Mouse (Mus musculus) CH12.LX (cell line): ENCODE measurements at regions not wholly inside any gene's neighbourhood (a gene's known extent, or its start where the extent isn't known, plus 50 kb on each side); places are given as distances from the start of the nearest gene placed in this dataset.

Source experiments
- DNase-seq: peaks from one replicate; pipeline ENCODE4 v3.0.0-alpha.2; 2013; ENCODE audit errors: extremely low read depth
- H3K27ac ChIP-seq: 2 replicates; pipeline ENCODE4 v1.5.1; 2012; ENCODE audit warnings: low read depth, mild to moderate bottlenecking, control low read depth, moderate library complexity; ENCODE audit not compliant: insufficient read depth
- H3K27me3 ChIP-seq: replicated peaks from 2 replicates; pipeline ENCODE3; 2012; ENCODE audit warnings: inconsistent platforms
- H3K36me3 ChIP-seq, 2 experiments: replicated peaks in 1 of 2; 2 replicates each; pipeline versions ENCODE3 to v1.6.1; 2012; ENCODE audit warnings: inconsistent platforms in 1 of 2, low read length in 1 of 2, mild to moderate bottlenecking in 1 of 2, mixed read lengths in 1 of 2, moderate library complexity in 1 of 2; ENCODE audit not compliant: control insufficient read depth in 1 of 2, insufficient read depth in 1 of 2
- H3K4me1 ChIP-seq, 2 experiments: 2 replicates each; pipeline ENCODE4 v1.6.1; 2012; ENCODE audit warnings: inconsistent platforms in 1 of 2, moderate library complexity in 1 of 2; ENCODE audit not compliant: insufficient read depth in 2 of 2, control insufficient read depth in 1 of 2
- H3K4me2 ChIP-seq: 2 replicates; pipeline ENCODE4 v1.6.1; 2012; ENCODE audit warnings: low read depth, mild to moderate bottlenecking, control low read depth; ENCODE audit not compliant: poor library complexity, insufficient read depth, severe bottlenecking
- H3K4me3 ChIP-seq, 3 experiments: fragments of 150-350 bp in 1 of 3; sonication (generic) in 1 of 3; replicated peaks in 1 of 3; 2 replicates each; pipeline versions ENCODE3 to v1.5.1; 2011 to 2012; ENCODE audit warnings: low read depth in 2 of 3, low read length in 2 of 3, mild to moderate bottlenecking in 2 of 3, moderate library complexity in 2 of 3, control low read depth in 1 of 3, improper control_type of control experiment in 1 of 3, inconsistent platforms in 1 of 3, mixed read lengths in 1 of 3; ENCODE audit not compliant: poor library complexity in 1 of 3
- H3K79me2 ChIP-seq: replicated peaks from 2 replicates; pipeline ENCODE4 v1.6.1; 2012; ENCODE audit warnings: mild to moderate bottlenecking, moderate library complexity; ENCODE audit not compliant: control insufficient read depth, poor library complexity, insufficient read depth, severe bottlenecking; ENCODE audit errors: extremely low read depth
- H3K9ac ChIP-seq: 2 replicates; pipeline ENCODE4 v1.6.1; 2012; ENCODE audit warnings: low read depth, mild to moderate bottlenecking, control low read depth, moderate library complexity; ENCODE audit not compliant: insufficient read depth
- H3K9me3 ChIP-seq: replicated peaks from 2 replicates; pipeline ENCODE3; 2012; ENCODE audit warnings: low read length, inconsistent platforms, mixed read lengths
- BHLHE40 ChIP-seq: IDR thresholded peaks from 2 replicates; pipeline ENCODE4 v1.6.1; 2011; ENCODE audit warnings: mild to moderate bottlenecking, low read depth, low read length, improper control_type of control experiment
- CHD1 ChIP-seq: IDR thresholded peaks from 2 replicates; pipeline ENCODE4 v1.6.1; 2012; ENCODE audit warnings: low read depth, low read length, improper control_type of control experiment, inconsistent platforms
- CHD2 ChIP-seq: IDR thresholded peaks from 2 replicates; pipeline ENCODE4 v1.6.1; 2011; ENCODE audit warnings: low read length, improper control_type of control experiment
- E2F4 ChIP-seq: IDR thresholded peaks from 2 replicates; pipeline ENCODE4 v1.6.1; 2011; ENCODE audit warnings: low read depth, low read length, improper control_type of control experiment; ENCODE audit not compliant: insufficient replicate concordance
- EP300 ChIP-seq: IDR thresholded peaks from 2 replicates; pipeline ENCODE4 v1.6.1; 2011; ENCODE audit warnings: low read length, improper control_type of control experiment
- GABPA ChIP-seq: IDR thresholded peaks from 2 replicates; pipeline ENCODE4 v1.6.1; 2012; ENCODE audit warnings: low read depth, low read length, improper control_type of control experiment, inconsistent platforms; ENCODE audit not compliant: insufficient replicate concordance
- JUN ChIP-seq: IDR thresholded peaks from 2 replicates; pipeline ENCODE4 v1.6.1; 2011; ENCODE audit warnings: low read depth, mild to moderate bottlenecking, low read length, improper control_type of control experiment, moderate library complexity; ENCODE audit not compliant: insufficient read depth
- JUND ChIP-seq: conservative IDR thresholded peaks from 2 replicates; pipeline ENCODE4 v1.6.1; 2011; ENCODE audit warnings: low read depth, low read length, improper control_type of control experiment
- KAT2A ChIP-seq: IDR thresholded peaks from 2 replicates; pipeline ENCODE4 v1.6.1; 2012; ENCODE audit warnings: low read length, improper control_type of control experiment, inconsistent platforms; ENCODE audit not compliant: insufficient replicate concordance
- MAFK ChIP-seq: IDR thresholded peaks from 2 replicates; pipeline ENCODE4 v1.6.1; 2011; ENCODE audit warnings: low read length, improper control_type of control experiment; ENCODE audit not compliant: insufficient replicate concordance
- MAZ ChIP-seq: IDR thresholded peaks from 2 replicates; pipeline ENCODE4 v1.6.1; 2012; ENCODE audit warnings: low read depth, mild to moderate bottlenecking, inconsistent platforms, low read length, improper control_type of control experiment, moderate library complexity
- MEF2A ChIP-seq: IDR thresholded peaks from 2 replicates; pipeline ENCODE4 v1.6.1; 2014; ENCODE audit warnings: low read depth, mild to moderate bottlenecking, inconsistent platforms, low read length, improper control_type of control experiment, borderline replicate concordance
- NELFE ChIP-seq: IDR thresholded peaks from 2 replicates; pipeline ENCODE4 v1.6.1; 2011; ENCODE audit warnings: low read depth, low read length, improper control_type of control experiment
- PAX5 ChIP-seq: IDR thresholded peaks from 2 replicates; pipeline ENCODE4 v1.6.1; 2012; ENCODE audit warnings: low read length, inconsistent platforms, mixed read lengths
- POLR2A ChIP-seq: IDR thresholded peaks from 2 replicates; pipeline ENCODE4 v1.6.1; 2011; ENCODE audit warnings: low read depth, mild to moderate bottlenecking, improper control_type of control experiment, low read length
- SMC3 ChIP-seq: IDR thresholded peaks from 2 replicates; pipeline ENCODE4 v1.6.1; 2011; ENCODE audit warnings: low read depth, low read length, improper control_type of control experiment
- TCF12 ChIP-seq: IDR thresholded peaks from 2 replicates; pipeline ENCODE4 v1.6.1; 2014; ENCODE audit warnings: low read depth, mild to moderate bottlenecking, inconsistent platforms, low read length, improper control_type of control experiment
- USF1 ChIP-seq: IDR thresholded peaks from 2 replicates; pipeline ENCODE4 v1.6.1; 2014; ENCODE audit warnings: low read depth, mild to moderate bottlenecking, inconsistent platforms, low read length, improper control_type of control experiment
- dilution Hi-C: fragments of 300-500 bp; cut with MboI; formaldehyde crosslinking; loops from 2 replicates; pipeline ENCODE4 v1.14.3; 2020; ENCODE audit warnings: low sequenced_read_pairs; ENCODE audit not compliant: extremely low pct_unique_long_range_greater_than_20kb, extremely low pct_ligation_motif_present
- in situ Hi-C: fragments of 300-500 bp; cut with MboI; formaldehyde crosslinking; loops from 3 replicates; pipeline ENCODE4 v1.14.3; 2019; ENCODE audit warnings: low sequenced_read_pairs, low pct_ligation_motif_present, low pct_unique_long_range_greater_than_20kb, mixed read lengths

- Histone ChIP-seq H3K9ac (no peak overlapping the region), H3K4me2 (no peak overlapping the region), H3K36me3 (no peaks in the 10 kb centered on the region), H3K27me3 (no peaks in the 10 kb centered on the region), H3K4me1 (no peaks in the 10 kb centered on the region), H3K27ac (no peak overlapping the region), H3K9me3 (no peaks in the 10 kb centered on the region), H3K79me2 (no peaks in the 10 kb centered on the region), H3K4me3 (no peak overlapping the region)
- in situ Hi-C loops (no loop called here), dilution Hi-C loops (no loop called here)
- DNase-seq, result no peak
- TF ChIP-seq GABPA, result no peak
- no peak for TF ChIP-seq USF1
- no peak for TF ChIP-seq CHD2
- TF ChIP-seq EP300, result no peak
These were observed 89.4 kb downstream of the P2ry1 start for GRCm38 (mm10) chr3:61092031-61092430.

- H3K9ac ChIP-seq, result no peak overlapping the region
These were observed 113.8 kb downstream of the P2ry1 start for GRCm38 (mm10) chr3:61116364-61116763.

GRCm38 (mm10) chr3:61133096-61133495, 130.5 kb downstream of the P2ry1 start:
- Histone ChIP-seq H3K4me3 (no peak overlapping the region), H3K27ac (no peak overlapping the region), H3K4me2 (no peak overlapping the region), H3K79me2 (no peaks in the 10 kb centered on the region), H3K9ac (no peak overlapping the region), H3K9me3 (no peaks in the 10 kb centered on the region), H3K36me3 (no peaks in the 10 kb centered on the region), H3K4me1 (peaks cover 0 to 8% of the 10 kb centered on the region in 2 experiments; a peak in 1 of 4 replicates), H3K27me3 (no peaks in the 10 kb centered on the region)
- no peak for DNase-seq
- TF ChIP-seq CHD1 (no peak), PAX5 (no peak), JUND (no peak), NELFE (no peak), CHD2 (no peak), MEF2A (no peak), TCF12 (no peak)
- in situ Hi-C loops, result no loop called here
- dilution Hi-C loops, result no loop called here

More at GRCm38 (mm10) chr3:61116364-61116763, 113.8 kb downstream of the P2ry1 start:
- no peak overlapping the region for H3K4me2 ChIP-seq
- in situ Hi-C loops, result no loop called here
- H3K36me3 ChIP-seq, result no peaks in the 10 kb centered on the region
- H3K27ac ChIP-seq, result no peak overlapping the region
- H3K27me3 ChIP-seq, result no peaks in the 10 kb centered on the region
- H3K4me1 ChIP-seq, result no peaks in the 10 kb centered on the region; a peak in 1 of 4 replicates
- no peak for DNase-seq
- TF ChIP-seq CHD1 (no peak), MAFK (no peak), MEF2A (no peak), E2F4 (no peak), CHD2 (no peak), SMC3 (no peak), POLR2A (no peak), KAT2A (no peak), BHLHE40 (no peak), JUN (no peak), MAZ (no peak)
- TF ChIP-seq, all 38 proteins: peak for 0
- Histone ChIP-seq H3K4me3 (no peak overlapping the region), H3K9me3 (no peaks in the 10 kb centered on the region), H3K79me2 (no peaks in the 10 kb centered on the region)
- dilution Hi-C loops, result no loop called here
